Comparison of ENCODE assay signal across 8 mouse cellular contexts in genomic region chr10:7183171-7183631, GRCm38 (mm10). TPM values are rescaled to one million over a fixed set of nuclear protein-coding genes. Genes with fewer than 3 reads are reported as not detected.
DNase-seq lines count a peak whose midpoint lies in the region; ATAC-seq and TF ChIP-seq lines count a peak whose summit lies in the region.

No protein-coding gene starts in this region.

- TF ChIP-seq POLR2A in cerebellum, adult 2 months (IDR thresholded peaks at IDR 0.05; ENCODE audit: borderline replicate concordance, insufficient read depth, low read length) = no peak

- TF ChIP-seq CTCF in cerebellum, adult 2 months (IDR thresholded peaks at IDR 0.05; ENCODE audit: borderline replicate concordance, insufficient read depth, low read depth, low read length) = no peak

- H3K4me3 ChIP-seq in cerebellum, adult 2 months (replicated peaks; ENCODE audit: insufficient read depth, low read depth, low read length) = peak overlapping the region; percentile 0
- no peak overlapping the region for H3K4me3 ChIP-seq in embryonic facial prominence, embryonic 14.5 days (ENCODE audit: low read depth, low read length)

- H3K27me3 ChIP-seq in cerebellum, adult 2 months (ENCODE audit: control insufficient read depth, insufficient read depth, low read length) = no peaks in the 10 kb centered on the region
- no peaks in the 10 kb centered on the region for H3K27me3 ChIP-seq in embryonic facial prominence, embryonic 14.5 days (replicated peaks; ENCODE audit: control insufficient read depth, insufficient read depth, low read length)

- peak overlapping the region; percentile 39 for H3K4me2 ChIP-seq in embryonic facial prominence, embryonic 14.5 days (ENCODE audit: low read depth, low read length)

- no peak overlapping the region for H3K9ac ChIP-seq in embryonic facial prominence, embryonic 14.5 days (ENCODE audit: low read depth, low read length)

- 19% methylated on average over 6 of the region's 6 CpGs for WGBS in cerebellum, adult 2 months
- WGBS in embryonic facial prominence, embryonic 14.5 days = 5% methylated on average over 6 of the region's 6 CpGs

- H3K36me3 ChIP-seq in embryonic facial prominence, embryonic 14.5 days (ENCODE audit: control insufficient read depth, insufficient read depth, low read length) = no peaks in the 10 kb centered on the region

- H3K4me1 ChIP-seq in cerebellum, adult 2 months (ENCODE audit: control insufficient read depth, insufficient read depth, low read length) = peaks cover 63% of the 10 kb centered on the region
- H3K4me1 ChIP-seq in embryonic facial prominence, embryonic 14.5 days (ENCODE audit: control insufficient read depth, insufficient read depth, low read length) = peaks cover 26% of the 10 kb centered on the region

- DNase-seq in cerebellum, adult 2 months = no peak
- DNase-seq in cerebellum, adult 9-10 months = no peak
- peak; percentile 84 for DNase-seq in embryonic facial prominence, embryonic 14.5 days (ENCODE audit: low spot score)
- DNase-seq in kidney, adult 18-20 months = peak; percentile 67
- peak; percentile 82 for DNase-seq in mesoderm, embryonic 11.5 days (ENCODE audit: low read depth, low spot score)
- no peak for DNase-seq in layer of hippocampus, adult 18-20 months (ENCODE audit: low spot score in 2 of 2)
- DNase-seq in thymus, postnatal 36 days = no peak
- no peak for DNase-seq in T-cell, adult 2 months (ENCODE audit: low spot score)

- H3K9me3 ChIP-seq in embryonic facial prominence, embryonic 14.5 days (ENCODE audit: control insufficient read depth, low read length) = no peaks in the 10 kb centered on the region

- peak; percentile 84 for ATAC-seq in embryonic facial prominence, embryonic 14.5 days (ENCODE audit: low read depth)

- peak overlapping the region; percentile 84 for H3K27ac ChIP-seq in cerebellum, adult 2 months (ENCODE audit: insufficient read depth, low read length)
- peak overlapping the region; percentile 71 for H3K27ac ChIP-seq in embryonic facial prominence, embryonic 14.5 days (replicated peaks; ENCODE audit: low read depth, low read length)

RNA-seq across cellular contexts. Expression of gene Cnksr3, which starts 28.8 kb away (rescaled TPM):
- 35.9 and 43.3 TPM in 2 replicates for polyA plus RNA-seq in cerebellum, adult 2 months (2012; rRNA removed)
- polyA plus RNA-seq in embryonic facial prominence, embryonic 14.5 days (2014; fragmentation: Nextera tagmentation; extraction: Ambion mirVana) = 10.4 and 10.8 TPM in 2 replicates
- 1 to 10 TPM; 3.7 to 4.6 TPM for total RNA-seq in layer of hippocampus, adult 18-20 months (2021)

Comparison
In these comparisons a context has a peak if more than half of its experiments do, and no peak if none do; other contexts are left out.
1. DNase-seq: peak in embryonic facial prominence, embryonic 14.5 days (single experiment), kidney, adult 18-20 months (single experiment) and mesoderm, embryonic 11.5 days (single experiment); none in cerebellum, adult 2 months (0 of 2), cerebellum, adult 9-10 months (single experiment), layer of hippocampus, adult 18-20 months (0 of 2), thymus, postnatal 36 days (0 of 2) and T-cell, adult 2 months (single experiment).